Mouse (Mus musculus) stomach, embryonic 15.5 days (tissue): Measurements from ENCODE around the gene Ugt2a2. TPM values are rescaled to one million over a fixed set of nuclear protein-coding genes. Genes with fewer than 3 reads are reported as not detected.
"Not testable (repeated sequence)": the region's sequence is repeated elsewhere in the genome, so short reads cannot be mapped to it uniquely, and the experiment has no call there.

Experiments used
- ATAC-seq: fragments of 200-750 bp; cut with Nextera tagmentation; 2 replicates; pipeline ENCODE4 v1.8.0; 2017; ENCODE audit warnings: low read depth, moderate number of reproducible peaks, moderate TSS enrichment; ENCODE audit not compliant: insufficient read depth, low FRiP score
- H3K27ac ChIP-seq: fragments of 300-500 bp; sonication (generic); 2 replicates; pipeline ENCODE4 v1.5.1; 2015; ENCODE audit warnings: mild to moderate bottlenecking, inconsistent platforms
- H3K27me3 ChIP-seq: fragments of 300-500 bp; sonication (generic); replicated peaks from 2 replicates; pipeline ENCODE4 v1.6.1; 2015; ENCODE audit warnings: inconsistent platforms
- H3K36me3 ChIP-seq: fragments of 300-500 bp; sonication (generic); 2 replicates; pipeline ENCODE4 v1.6.1; 2015; ENCODE audit warnings: inconsistent platforms
- H3K4me1 ChIP-seq: fragments of 300-500 bp; sonication (generic); 2 replicates; pipeline ENCODE4 v1.6.1; 2015; ENCODE audit warnings: inconsistent platforms
- H3K4me2 ChIP-seq: fragments of 300-500 bp; sonication (generic); 2 replicates; pipeline ENCODE4 v1.6.1; 2015; ENCODE audit warnings: mild to moderate bottlenecking, inconsistent platforms
- H3K4me3 ChIP-seq: fragments of 300-500 bp; sonication (generic); replicated peaks from 2 replicates; pipeline ENCODE4 v1.5.1; 2015; ENCODE audit warnings: inconsistent platforms
- H3K9ac ChIP-seq: fragments of 300-500 bp; sonication (generic); 2 replicates; pipeline ENCODE4 v1.6.1; 2015; ENCODE audit warnings: inconsistent platforms
- H3K9me3 ChIP-seq: fragments of 300-500 bp; sonication (generic); 2 replicates; pipeline ENCODE4 v1.6.1; 2016; ENCODE audit warnings: inconsistent platforms
- WGBS: fragments of 180-500 bp; shearing (Covaris S2); methylation state at CpG from one replicate; pipeline ENCODE4 v1.1.7; 2015; 5-methylcytosine and 5-hydroxymethylcytosine counted together
- polyA plus RNA-seq: library from polyadenylated mRNA; unstranded; fragments of >200 nt; fragmentation: Nextera tagmentation; extraction: Ambion mirVana; gene quantifications from 2 replicates; pipeline ENCODE4 v1.2.1, GENCODE M21; 2015

The Ugt2a2 gene
- polyA plus RNA-seq: not detected in 2 replicates

- 76% methylated on average over 5 of the region's 5 CpGs for WGBS
Observed at GRCm38 (mm10) chr5:87482160-87482559, at the start of gene Ugt2a2. Gene Ugt2a2 (minus strand): TSS chr5:87482260.

DNA sequence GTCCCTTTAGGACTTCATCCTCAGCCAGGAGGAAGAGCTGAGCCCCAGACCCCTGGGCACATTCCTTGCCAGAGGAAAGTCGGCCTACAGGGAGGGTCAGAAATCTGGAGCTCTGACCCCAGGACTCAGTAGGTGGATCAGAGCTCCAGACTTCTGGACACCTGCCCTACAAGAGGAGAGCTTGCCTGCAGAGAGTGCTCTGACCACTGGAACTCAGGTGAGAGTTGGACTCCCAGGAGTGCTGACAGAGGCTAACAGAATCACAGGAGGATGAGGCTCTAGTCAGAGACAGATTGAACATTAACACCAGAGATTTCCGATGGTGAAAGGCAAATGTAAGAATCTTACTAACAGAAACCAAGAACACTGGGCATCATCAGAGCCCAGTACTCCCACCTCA is 41.5 kb upstream of the Ugt2a2 start:
- not testable (repeated sequence) for H3K4me3 ChIP-seq, H3K4me2 ChIP-seq, H3K4me1 ChIP-seq, H3K36me3 ChIP-seq, H3K27ac ChIP-seq, H3K9ac ChIP-seq, H3K9me3 ChIP-seq, H3K27me3 ChIP-seq, ATAC-seq
- WGBS: 71% methylated on average over 2 of the region's 2 CpGs

More at GRCm38 (mm10) chr5:87482160-87482559, at the start of gene Ugt2a2:
- H3K27me3 ChIP-seq: no peaks in the 10 kb centered on the region
- no peaks in the 10 kb centered on the region for H3K4me1 ChIP-seq
- H3K4me2 ChIP-seq: no peak within 1 kb of the TSS
- no peaks in the 10 kb centered on the region for H3K36me3 ChIP-seq
- H3K4me3 ChIP-seq: no peak within 1 kb of the TSS
- H3K9me3 ChIP-seq: no peaks in the 10 kb centered on the region
- H3K9ac ChIP-seq: no peak within 1 kb of the TSS
- ATAC-seq: no peak
- no peak within 1 kb of the TSS for H3K27ac ChIP-seq

DNA sequence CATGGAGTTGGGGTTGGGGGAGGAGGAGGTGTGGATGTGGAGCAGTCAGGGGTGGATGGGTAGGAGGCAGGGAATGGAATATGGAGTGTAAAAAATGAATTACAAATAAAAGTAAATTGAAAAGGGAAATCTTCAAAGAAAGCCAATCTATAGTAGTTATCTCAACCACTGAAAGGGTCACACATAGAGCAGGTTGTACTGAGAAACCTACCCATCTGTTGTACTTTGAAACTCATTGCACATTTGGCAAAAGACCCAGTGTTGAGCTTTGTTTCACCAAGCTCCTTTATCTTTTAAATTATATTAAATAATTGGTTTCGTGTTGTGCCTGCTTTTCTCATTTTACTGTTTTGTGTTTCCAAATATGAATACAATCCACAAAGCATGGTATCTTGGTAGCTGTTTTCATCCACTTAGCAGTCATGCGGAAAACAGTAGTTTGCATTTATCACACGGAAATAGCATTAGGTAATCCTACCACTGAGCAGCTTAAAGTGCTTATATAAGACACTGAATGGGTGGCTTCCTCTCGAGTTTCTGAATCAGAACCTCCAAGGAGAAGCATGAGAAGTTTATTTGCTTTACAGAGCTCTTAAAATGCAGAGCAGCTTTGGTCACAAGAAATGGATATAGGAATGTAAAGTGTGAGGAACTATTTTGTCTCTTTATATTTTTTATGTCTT is 23.9 kb upstream of the Ugt2a2 start:
- ATAC-seq: no peak
- H3K4me1 ChIP-seq: no peaks in the 10 kb centered on the region
- H3K27ac ChIP-seq: no peak overlapping the region
- H3K4me3 ChIP-seq: no peak overlapping the region
- no peaks in the 10 kb centered on the region for H3K36me3 ChIP-seq
- H3K4me2 ChIP-seq: no peak overlapping the region
- 62% methylated on average over 4 of the region's 4 CpGs for WGBS
- no peaks in the 10 kb centered on the region for H3K9me3 ChIP-seq
- no peak overlapping the region for H3K9ac ChIP-seq
- H3K27me3 ChIP-seq: no peaks in the 10 kb centered on the region

DNA sequence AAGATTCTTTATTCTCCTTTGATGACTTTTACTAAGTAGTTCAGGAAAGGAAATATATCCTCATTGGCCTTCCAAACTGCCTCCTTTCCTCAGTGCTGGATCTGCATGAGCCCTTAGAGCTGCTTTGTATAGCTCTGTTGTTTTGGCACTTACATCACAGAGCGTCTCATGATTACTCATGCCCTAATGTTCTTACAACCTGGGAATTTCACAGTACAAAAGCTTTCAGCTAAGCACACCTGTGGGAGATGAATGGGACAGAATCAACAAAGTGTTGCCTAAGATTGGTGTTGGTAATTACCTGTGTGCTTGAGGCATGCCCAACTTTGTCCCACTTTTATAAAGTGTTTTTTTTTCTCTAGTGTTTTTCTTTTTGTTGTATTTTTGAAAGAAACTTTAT is 20.6 kb upstream of the Ugt2a2 start:
- H3K36me3 ChIP-seq: no peaks in the 10 kb centered on the region
- H3K27me3 ChIP-seq: no peaks in the 10 kb centered on the region
- no peak overlapping the region for H3K27ac ChIP-seq
- WGBS: 54% methylated on average over 1 of the region's 1 CpGs
- H3K9me3 ChIP-seq: no peaks in the 10 kb centered on the region
- no peak for ATAC-seq
- no peak overlapping the region for H3K9ac ChIP-seq
- H3K4me2 ChIP-seq: no peak overlapping the region
- no peak overlapping the region for H3K4me3 ChIP-seq
- no peaks in the 10 kb centered on the region for H3K4me1 ChIP-seq

DNA sequence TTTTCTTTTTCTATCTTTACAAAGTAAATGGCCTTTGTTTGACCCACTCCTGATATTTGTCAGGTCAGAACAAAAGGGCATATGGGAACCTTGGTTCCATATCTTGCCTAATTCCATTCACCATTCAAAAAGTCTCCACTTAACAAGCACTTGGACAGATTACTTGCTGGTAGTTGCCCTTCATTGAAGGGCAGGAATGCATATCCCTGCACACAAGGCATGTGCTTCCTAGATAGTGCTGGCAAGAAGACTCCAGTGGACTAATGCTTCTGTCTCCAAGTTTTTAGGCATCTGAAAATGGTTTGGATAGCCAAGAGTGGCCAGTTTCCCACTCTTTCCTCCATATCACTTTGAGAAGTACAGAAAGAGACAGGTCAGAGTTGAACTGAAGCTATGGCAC is 17.3 kb upstream of the Ugt2a2 start:
- Histone ChIP-seq H3K9me3 (no peaks in the 10 kb centered on the region), H3K4me1 (no peaks in the 10 kb centered on the region), H3K27me3 (no peaks in the 10 kb centered on the region), H3K36me3 (no peaks in the 10 kb centered on the region), H3K4me2 (no peak overlapping the region), H3K27ac (no peak overlapping the region), H3K9ac (no peak overlapping the region), H3K4me3 (no peak overlapping the region)
- ATAC-seq: no peak

- Histone ChIP-seq H3K27me3 (no peaks in the 10 kb centered on the region), H3K4me2 (no peak overlapping the region), H3K9me3 (no peaks in the 10 kb centered on the region), H3K4me3 (no peak overlapping the region), H3K4me1 (no peaks in the 10 kb centered on the region), H3K27ac (no peak overlapping the region), H3K36me3 (no peaks in the 10 kb centered on the region), H3K9ac (no peak overlapping the region)
- ATAC-seq: no peak
Observed at GRCm38 (mm10) chr5:87498936-87499335, 16.9 kb upstream of the Ugt2a2 start.

DNA sequence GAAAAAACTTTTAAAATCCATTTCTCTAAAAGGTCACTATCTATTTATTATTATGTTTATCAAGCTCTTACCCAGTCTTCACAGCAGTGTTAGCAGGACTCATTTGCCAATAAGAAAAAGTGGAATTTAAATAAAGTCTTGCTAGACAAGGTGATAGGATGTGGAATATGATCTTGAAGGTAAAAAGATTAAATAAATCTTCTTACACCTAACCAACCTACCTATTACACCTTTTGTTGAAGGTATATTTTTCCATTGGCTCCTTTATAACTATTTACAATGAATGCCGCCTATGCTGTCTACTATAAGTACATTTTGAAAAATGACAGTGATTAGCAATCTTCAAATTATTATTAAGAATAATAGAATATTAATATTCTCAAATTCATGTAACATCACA is 8.7 kb upstream of the Ugt2a2 start, which contains the start of gene Ugt2a1:
Gene Ugt2a1, minus strand, starts transcription at position 101 of the 400 bp plus-strand sequence.
- no peak within 1 kb of the TSS for H3K4me3 ChIP-seq
- no peaks in the 10 kb centered on the region for H3K27me3 ChIP-seq
- H3K9ac ChIP-seq: no peak within 1 kb of the TSS
- H3K9me3 ChIP-seq: no peaks in the 10 kb centered on the region
- H3K27ac ChIP-seq: no peak within 1 kb of the TSS
- WGBS: 83% methylated on average over 1 of the region's 1 CpGs
- no peak for ATAC-seq
- no peaks in the 10 kb centered on the region for H3K4me1 ChIP-seq
- H3K36me3 ChIP-seq: no peaks in the 10 kb centered on the region
- no peak within 1 kb of the TSS for H3K4me2 ChIP-seq

DNA sequence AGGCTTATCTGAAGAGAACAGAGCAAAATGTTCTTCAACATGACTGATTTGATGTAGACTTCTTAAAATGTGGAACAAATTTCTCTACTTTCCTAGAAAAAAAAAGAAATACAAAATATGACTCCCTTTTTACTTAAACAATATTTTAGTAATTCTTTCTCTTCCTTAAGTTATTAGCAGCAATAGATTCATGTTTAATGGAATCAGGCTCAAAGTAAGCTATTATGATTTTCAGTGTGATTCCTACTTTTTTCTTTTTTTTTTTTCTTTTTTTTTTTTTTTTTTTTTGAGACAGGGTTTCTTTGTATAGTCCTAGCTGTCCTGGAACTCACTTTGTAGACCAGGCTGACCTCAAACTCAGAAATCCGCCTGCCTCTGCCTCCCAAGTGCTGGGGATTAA is 4.6 kb upstream of the Ugt2a2 start, which contains the start of gene Gm43638:
Gene Gm43638, minus strand, starts transcription at position 101 of the 400 bp plus-strand sequence.
- not testable (repeated sequence) for H3K27me3 ChIP-seq, H3K4me1 ChIP-seq, H3K4me3 ChIP-seq, H3K9ac ChIP-seq, ATAC-seq, H3K4me2 ChIP-seq, H3K36me3 ChIP-seq, H3K27ac ChIP-seq, H3K9me3 ChIP-seq
- 65% methylated on average over 1 of the region's 1 CpGs for WGBS

DNA sequence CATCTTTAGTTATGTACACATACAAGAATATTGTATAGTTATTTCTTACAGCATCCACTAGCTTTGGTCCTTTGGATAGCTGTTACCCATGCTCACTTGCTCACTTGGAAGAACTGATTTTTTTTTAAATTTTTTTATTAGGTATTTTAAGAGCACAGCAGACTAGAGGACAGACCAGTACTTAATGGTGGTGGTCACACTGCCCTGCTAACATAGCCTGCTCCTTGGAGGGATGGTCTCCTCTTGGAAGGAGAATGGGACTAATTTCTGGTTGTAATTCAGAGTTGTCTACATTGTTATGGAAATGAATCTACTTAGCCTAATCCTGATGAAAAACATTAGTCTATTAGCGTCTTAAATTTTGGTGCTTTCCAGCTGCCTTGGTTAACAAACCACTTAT is 23.2 kb downstream of the Ugt2a2 start:
- WGBS: 58% methylated on average over 1 of the region's 1 CpGs
- ATAC-seq: no peak
- H3K4me1 ChIP-seq: no peaks in the 10 kb centered on the region

GRCm38 (mm10) chr5:87457701-87458100 is 24.4 kb downstream of the Ugt2a2 start:
- Histone ChIP-seq H3K27ac (no peak overlapping the region), H3K4me1 (no peaks in the 10 kb centered on the region), H3K4me2 (no peak overlapping the region), H3K9ac (no peak overlapping the region), H3K36me3 (no peaks in the 10 kb centered on the region), H3K9me3 (no peaks in the 10 kb centered on the region), H3K4me3 (no peak overlapping the region), H3K27me3 (no peaks in the 10 kb centered on the region)
- no peak for ATAC-seq

More for the DNA sequence above, 23.2 kb downstream of the Ugt2a2 start:
- Histone ChIP-seq H3K4me3 (no peak overlapping the region), H3K9ac (no peak overlapping the region), H3K27ac (no peak overlapping the region), H3K9me3 (no peaks in the 10 kb centered on the region), H3K27me3 (no peaks in the 10 kb centered on the region), H3K36me3 (no peaks in the 10 kb centered on the region), H3K4me2 (no peak overlapping the region)

DNA sequence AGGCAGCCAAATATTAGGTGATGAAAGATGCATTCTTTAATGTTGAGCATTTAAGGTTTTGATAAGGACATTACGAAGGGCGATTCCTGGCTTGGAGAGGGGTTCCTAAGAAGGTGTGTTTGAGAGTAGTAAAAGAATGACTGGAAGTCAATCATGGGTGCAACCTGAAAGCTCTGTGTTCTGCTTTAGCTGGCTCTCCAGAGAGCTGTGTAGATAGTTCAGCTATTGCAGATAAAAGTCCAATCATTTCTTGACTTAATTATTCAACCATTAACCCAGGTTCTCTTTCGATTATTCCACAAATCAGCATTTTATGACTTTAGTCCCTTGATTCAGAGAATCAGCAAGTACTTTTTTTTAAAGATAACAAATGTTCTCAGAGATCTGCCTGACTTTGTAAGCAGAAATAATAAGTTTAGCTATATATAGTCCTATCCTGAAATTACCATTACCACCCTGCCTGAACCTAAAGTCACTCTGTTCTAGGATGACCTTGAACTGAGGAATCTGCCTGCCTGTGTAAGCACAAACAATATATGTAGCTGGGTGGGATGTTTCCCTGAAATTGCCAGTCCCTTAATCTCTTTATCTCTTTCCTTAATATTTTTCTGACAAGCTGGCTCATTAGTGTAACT is 25.7 kb downstream of the Ugt2a2 start:
- H3K4me3 ChIP-seq: no peak overlapping the region
- H3K4me2 ChIP-seq: no peak overlapping the region
- H3K9me3 ChIP-seq: no peaks in the 10 kb centered on the region
- no peaks in the 10 kb centered on the region for H3K4me1 ChIP-seq
- 80% methylated on average over 3 of the region's 3 CpGs for WGBS
- no peak for ATAC-seq
- no peaks in the 10 kb centered on the region for H3K36me3 ChIP-seq
- H3K27ac ChIP-seq: no peak overlapping the region
- no peak overlapping the region for H3K9ac ChIP-seq
- no peaks in the 10 kb centered on the region for H3K27me3 ChIP-seq

GRCm38 (mm10) chr5:87455519-87455918 is 26.5 kb downstream of the Ugt2a2 start:
- no peak overlapping the region for H3K4me2 ChIP-seq
- H3K4me1 ChIP-seq: no peaks in the 10 kb centered on the region
- H3K9me3 ChIP-seq: no peaks in the 10 kb centered on the region
- H3K4me3 ChIP-seq: no peak overlapping the region
- no peak for ATAC-seq
- H3K36me3 ChIP-seq: no peaks in the 10 kb centered on the region
- no peak overlapping the region for H3K27ac ChIP-seq
- no peak overlapping the region for H3K9ac ChIP-seq
- H3K27me3 ChIP-seq: no peaks in the 10 kb centered on the region
